Mouse (Mus musculus): Measurements from ENCODE around the gene 1700001O22Rik. TPM values are rescaled to one million over a fixed set of nuclear protein-coding genes. Genes with fewer than 3 reads are reported as not detected.

The 1700001O22Rik gene
- polyA plus RNA-seq, 1 experiment from 2014 or later, result 1.8 TPM

- 7% methylated on average over 19 of the region's 19 CpGs for WGBS
Measured at GRCm38 (mm10) chr2:30771806-30772460, 31.5 kb downstream of the 1700001O22Rik start.

GRCm38 (mm10) chr2:30771368-30771805, 32.1 kb downstream of the 1700001O22Rik start:
- peak overlapping the region; percentile 50 for H3K4me3 ChIP-seq (replicated peaks)
- H3K4me2 ChIP-seq (replicated peaks), result peak overlapping the region; percentile 95
- H3K4me1 ChIP-seq (replicated peaks), result peaks cover 17% of the 10 kb centered on the region
- no peaks in the 10 kb centered on the region for H3K9me3 ChIP-seq
- H3K9ac ChIP-seq, result peak overlapping the region; percentile 52
- under 1% methylated on average over 51 of the region's 51 CpGs for WGBS
- H3K36me3 ChIP-seq, result no peaks in the 10 kb centered on the region
- no peaks in the 10 kb centered on the region for H3K27me3 ChIP-seq (replicated peaks)
- H3K27ac ChIP-seq, result peak overlapping the region; percentile 75
- 0 out of 2 replicates have a peak, but pooled peaks have one; percentile 6 for ATAC-seq

More at GRCm38 (mm10) chr2:30771806-30772460, 31.5 kb downstream of the 1700001O22Rik start:
- no peaks in the 10 kb centered on the region for H3K9me3 ChIP-seq
- H3K27ac ChIP-seq, result peak overlapping the region; percentile 75
- H3K27me3 ChIP-seq (replicated peaks), result no peaks in the 10 kb centered on the region
- peaks cover 17% of the 10 kb centered on the region for H3K4me1 ChIP-seq (replicated peaks)
- H3K4me2 ChIP-seq (replicated peaks), result peak overlapping the region; percentile 95
- H3K36me3 ChIP-seq, result no peaks in the 10 kb centered on the region
- peak overlapping the region; percentile 50 for H3K4me3 ChIP-seq (replicated peaks)
- H3K9ac ChIP-seq, result peak overlapping the region; percentile 52
- ATAC-seq, result peak; percentile 87

- Histone ChIP-seq H3K4me2 (replicated peaks) (no peak overlapping the region), H3K27me3 (replicated peaks) (no peaks in the 10 kb centered on the region), H3K9ac (no peak overlapping the region), H3K27ac (no peak overlapping the region), H3K36me3 (no peaks in the 10 kb centered on the region), H3K4me3 (replicated peaks) (no peak overlapping the region), H3K4me1 (replicated peaks) (peaks cover 17% of the 10 kb centered on the region), H3K9me3 (no peaks in the 10 kb centered on the region)
- ATAC-seq, result no peak
- WGBS, result 50% methylated on average over 6 of the region's 6 CpGs
Measured at GRCm38 (mm10) chr2:30769187-30769586, 34.3 kb downstream of the 1700001O22Rik start.

GRCm38 (mm10) chr2:30768529-30768928, 34.9 kb downstream of the 1700001O22Rik start:
- Histone ChIP-seq H3K9me3 (no peaks in the 10 kb centered on the region), H3K4me1 (replicated peaks) (peaks cover 17% of the 10 kb centered on the region), H3K9ac (no peak overlapping the region), H3K4me2 (replicated peaks) (no peak overlapping the region), H3K36me3 (no peaks in the 10 kb centered on the region), H3K27ac (no peak overlapping the region), H3K27me3 (replicated peaks) (no peaks in the 10 kb centered on the region), H3K4me3 (replicated peaks) (no peak overlapping the region)
- ATAC-seq, result no peak
- 65% methylated on average over 5 of the region's 5 CpGs for WGBS

GRCm38 (mm10) chr2:30767626-30768240, 35.7 kb downstream of the 1700001O22Rik start:
- H3K4me2 ChIP-seq (replicated peaks), result no peak overlapping the region
- no peaks in the 10 kb centered on the region for H3K36me3 ChIP-seq
- H3K9ac ChIP-seq, result no peak overlapping the region
- H3K9me3 ChIP-seq, result no peaks in the 10 kb centered on the region
- no peaks in the 10 kb centered on the region for H3K27me3 ChIP-seq (replicated peaks)
- no peak overlapping the region for H3K4me3 ChIP-seq (replicated peaks)
- WGBS, result 82% methylated on average over 7 of the region's 7 CpGs
- ATAC-seq, result no peak
- peaks cover 13% of the 10 kb centered on the region for H3K4me1 ChIP-seq (replicated peaks)
- no peak overlapping the region for H3K27ac ChIP-seq

GRCm38 (mm10) chr2:30766446-30766845, 37.0 kb downstream of the 1700001O22Rik start:
- Histone ChIP-seq H3K9ac (no peak overlapping the region), H3K4me2 (replicated peaks) (no peak overlapping the region), H3K4me1 (replicated peaks) (peaks cover 1% of the 10 kb centered on the region), H3K4me3 (replicated peaks) (no peak overlapping the region), H3K27me3 (replicated peaks) (no peaks in the 10 kb centered on the region), H3K27ac (no peak overlapping the region), H3K9me3 (no peaks in the 10 kb centered on the region), H3K36me3 (no peaks in the 10 kb centered on the region)
- ATAC-seq, result no peak
- WGBS, result 84% methylated on average over 5 of the region's 5 CpGs

- no peak overlapping the region for H3K9ac ChIP-seq
- H3K36me3 ChIP-seq, result no peaks in the 10 kb centered on the region
- H3K27ac ChIP-seq, result no peak overlapping the region
- 46% methylated on average over 6 of the region's 6 CpGs for WGBS
- no peak overlapping the region for H3K4me3 ChIP-seq (replicated peaks)
- H3K27me3 ChIP-seq (replicated peaks), result no peaks in the 10 kb centered on the region
- H3K9me3 ChIP-seq, result no peaks in the 10 kb centered on the region
- H3K4me2 ChIP-seq (replicated peaks), result no peak overlapping the region
- peaks cover 28% of the 10 kb centered on the region for H3K4me1 ChIP-seq (replicated peaks)
- no peak for ATAC-seq
Measured at GRCm38 (mm10) chr2:30760706-30761105, 42.8 kb downstream of the 1700001O22Rik start.

GRCm38 (mm10) chr2:30759858-30760547, 43.5 kb downstream of the 1700001O22Rik start:
- Histone ChIP-seq H3K4me3 (replicated peaks) (no peak overlapping the region), H3K4me2 (replicated peaks) (no peak overlapping the region), H3K4me1 (replicated peaks) (peaks cover 28% of the 10 kb centered on the region), H3K36me3 (no peaks in the 10 kb centered on the region), H3K27me3 (replicated peaks) (no peaks in the 10 kb centered on the region), H3K9me3 (no peaks in the 10 kb centered on the region), H3K27ac (peak overlapping the region; percentile 56), H3K9ac (0 out of 2 replicates have a peak overlapping the region, but pooled peaks have one; percentile 20)
- no peak for ATAC-seq
- WGBS, result 59% methylated on average over 10 of the region's 10 CpGs

- peak overlapping the region; percentile 84 for H3K27ac ChIP-seq
- no peak overlapping the region for H3K4me2 ChIP-seq (replicated peaks)
- H3K9me3 ChIP-seq, result no peaks in the 10 kb centered on the region
- H3K36me3 ChIP-seq, result no peaks in the 10 kb centered on the region
- no peak overlapping the region for H3K4me3 ChIP-seq (replicated peaks)
- H3K4me1 ChIP-seq (replicated peaks), result peaks cover 28% of the 10 kb centered on the region
- H3K27me3 ChIP-seq (replicated peaks), result no peaks in the 10 kb centered on the region
- 76% methylated on average over 4 of the region's 4 CpGs for WGBS
- H3K9ac ChIP-seq, result no peak overlapping the region
- no peak for ATAC-seq
Measured at GRCm38 (mm10) chr2:30759442-30759841, 44.0 kb downstream of the 1700001O22Rik start.

- peak; percentile 27; the same call in 1 of the 2 replicates for ATAC-seq
- H3K9me3 ChIP-seq, result no peaks in the 10 kb centered on the region
- peaks cover 28% of the 10 kb centered on the region for H3K4me1 ChIP-seq (replicated peaks)
- peak overlapping the region; percentile 84 for H3K27ac ChIP-seq
- H3K4me2 ChIP-seq (replicated peaks), result peak overlapping the region; percentile 45
- H3K9ac ChIP-seq, result no peak overlapping the region
- H3K4me3 ChIP-seq (replicated peaks), result no peak overlapping the region
- no peaks in the 10 kb centered on the region for H3K27me3 ChIP-seq (replicated peaks)
- WGBS, result 45% methylated on average over 4 of the region's 4 CpGs
- H3K36me3 ChIP-seq, result no peaks in the 10 kb centered on the region
Measured at GRCm38 (mm10) chr2:30759088-30759374, 44.4 kb downstream of the 1700001O22Rik start.

GRCm38 (mm10) chr2:30758341-30759087, 44.9 kb downstream of the 1700001O22Rik start:
- Histone ChIP-seq H3K9me3 (no peaks in the 10 kb centered on the region), H3K27ac (peak overlapping the region; percentile 84), H3K36me3 (no peaks in the 10 kb centered on the region), H3K27me3 (replicated peaks) (no peaks in the 10 kb centered on the region), H3K4me2 (replicated peaks) (peak overlapping the region; percentile 45), H3K4me1 (replicated peaks) (peaks cover 29% of the 10 kb centered on the region), H3K4me3 (replicated peaks) (no peak overlapping the region), H3K9ac (no peak overlapping the region; the same call in 1 of the 2 replicates)
- WGBS, result 4% methylated on average over 17 of the region's 17 CpGs
- ATAC-seq, result peak; percentile 90
